Mouse (Mus musculus): ENCODE measurements at regions not wholly inside any gene's neighbourhood (a gene's known extent, or its start where the extent isn't known, plus 50 kb on each side); places are given as distances from the start of the nearest gene placed in this dataset.

DNA sequence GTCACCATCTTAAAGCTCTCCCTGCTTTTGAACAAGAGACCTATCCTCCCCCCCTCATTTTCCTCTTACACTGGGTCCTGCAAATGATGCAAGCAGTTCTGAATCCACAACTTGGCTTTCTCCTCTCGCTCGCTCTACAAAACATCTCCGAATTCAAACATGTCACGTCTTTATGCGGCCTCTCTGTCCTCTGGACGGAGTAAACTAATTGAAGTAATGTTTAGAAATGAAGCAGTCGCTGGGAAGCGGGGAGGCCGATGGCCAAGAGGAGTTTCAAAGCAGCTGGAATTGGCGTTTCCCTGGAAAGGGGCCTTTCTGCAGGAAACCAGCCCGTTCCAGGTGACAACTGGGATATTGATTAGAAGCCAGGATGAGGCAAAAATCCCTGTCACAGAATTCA is 446.8 kb downstream of the Ate1 start:
- DNase-seq (ENCODE audit: extremely low spot score) = no peak

DNA sequence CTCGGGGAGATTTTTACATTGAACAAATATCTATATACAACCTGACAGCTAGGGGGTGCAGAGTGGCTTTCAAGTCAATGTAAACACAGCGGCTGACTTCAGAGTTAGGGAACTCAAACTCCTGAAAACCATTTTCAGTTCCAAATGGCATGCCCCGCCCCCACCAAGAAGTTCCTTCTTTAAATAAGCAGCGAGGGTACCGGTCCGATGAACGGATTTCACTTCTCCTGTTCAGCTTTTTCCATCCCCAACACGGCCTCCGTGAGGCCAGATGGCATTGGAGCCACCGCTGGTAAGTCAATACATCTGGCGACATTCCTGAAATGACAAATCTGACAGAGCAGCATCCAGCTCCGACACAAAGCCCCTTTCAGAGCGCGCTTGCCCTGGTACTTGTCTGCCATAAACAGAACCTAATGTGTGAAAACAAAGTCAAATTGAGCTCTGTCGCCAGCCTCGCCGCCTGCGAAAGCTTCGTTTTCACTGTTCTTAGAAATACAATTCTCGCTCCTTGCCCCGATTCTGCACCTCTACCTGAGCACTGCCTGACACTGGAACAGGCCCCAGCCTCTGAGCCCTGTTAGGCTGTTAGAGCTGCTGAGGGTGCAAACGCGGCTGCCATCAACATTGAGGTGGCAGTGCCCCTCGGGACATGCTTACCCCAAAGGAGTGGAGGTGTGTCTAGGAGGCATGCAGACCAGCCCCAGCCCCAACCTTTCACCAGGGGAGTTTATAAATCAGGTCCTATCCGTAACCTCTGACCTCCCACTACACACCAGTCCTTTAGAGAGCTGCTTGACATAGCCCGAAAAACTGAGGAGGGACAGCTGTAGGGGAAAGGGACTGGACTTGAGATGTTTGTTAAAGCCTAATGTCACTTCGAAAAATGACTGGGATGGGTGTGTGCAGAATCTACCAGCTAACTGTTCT is 446.0 kb downstream of the Ate1 start:
- DNase-seq (ENCODE audit: extremely low spot score) = peak; percentile 62

DNA sequence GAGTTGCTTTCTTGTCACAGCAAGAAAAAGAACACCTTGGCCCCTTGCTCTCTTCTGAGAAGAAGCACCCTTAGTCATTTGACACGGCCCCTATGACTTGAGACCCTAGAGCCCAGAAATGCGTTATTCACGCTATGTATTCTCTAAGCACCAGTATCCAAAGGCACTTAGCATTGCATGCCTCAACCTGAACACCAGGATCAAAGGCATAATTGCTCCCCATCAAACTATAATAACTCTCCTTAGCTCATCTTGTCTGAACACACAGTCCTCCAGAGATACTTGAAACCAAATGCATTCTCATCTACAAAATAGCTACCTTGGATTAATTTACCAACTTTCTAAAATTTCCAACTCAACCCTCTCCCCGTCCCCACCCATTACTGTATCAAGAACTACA is 437.5 kb downstream of the Ate1 start:
- DNase-seq (ENCODE audit: extremely low spot score) = no peak

GRCm38 (mm10) chr7:130085706-130086105 is 434.5 kb downstream of the Ate1 start:
- DNase-seq (ENCODE audit: extremely low spot score) = no peak

GRCm38 (mm10) chr7:130089896-130090610 is 430.1 kb downstream of the Ate1 start:
- DNase-seq (ENCODE audit: extremely low spot score) = no peak

- no peak for DNase-seq (ENCODE audit: extremely low spot score)
Observed at GRCm38 (mm10) chr7:130091942-130092341, 428.2 kb downstream of the Ate1 start.

DNA sequence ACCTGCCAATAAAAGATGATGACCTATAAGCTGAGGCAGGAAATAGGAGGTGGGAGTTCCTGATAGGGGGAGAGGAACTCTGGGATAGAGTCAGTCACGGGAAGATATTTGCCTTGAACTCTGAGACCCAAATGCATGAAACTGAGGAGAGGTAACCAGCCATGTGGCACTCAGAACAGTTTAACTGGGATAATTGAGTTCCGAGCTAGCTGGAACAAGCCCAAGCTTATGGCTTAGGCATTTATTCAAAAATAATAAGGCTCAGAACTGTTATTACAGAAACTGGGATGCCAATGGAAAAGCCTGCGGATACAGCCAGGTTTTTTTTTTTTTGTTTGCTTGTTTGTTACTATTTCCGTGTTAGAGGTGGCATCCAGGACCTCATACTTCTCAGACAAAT is 425.0 kb downstream of the Ate1 start:
- no peak for DNase-seq (ENCODE audit: extremely low spot score)

DNA sequence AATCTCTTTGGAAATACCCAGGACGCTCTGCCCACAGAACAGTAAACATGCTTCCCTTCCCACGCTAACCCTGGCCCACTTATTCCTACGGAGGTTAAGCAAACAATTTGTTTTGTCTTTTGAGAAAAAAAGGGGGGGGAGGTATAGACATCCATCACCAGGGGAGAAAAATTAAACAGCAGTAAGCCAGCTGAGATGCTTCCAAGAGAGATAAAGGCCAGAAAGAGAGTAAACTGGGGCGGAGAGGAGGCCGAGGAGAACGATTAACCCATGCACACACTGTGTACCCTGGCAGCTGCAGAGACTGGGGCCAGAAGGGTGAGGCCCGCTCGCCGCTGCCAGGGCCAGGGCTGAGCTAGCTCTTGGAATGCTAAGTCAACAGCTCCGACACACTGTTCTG is 421.6 kb downstream of the Ate1 start:
- no peak for DNase-seq (ENCODE audit: extremely low spot score)

DNA sequence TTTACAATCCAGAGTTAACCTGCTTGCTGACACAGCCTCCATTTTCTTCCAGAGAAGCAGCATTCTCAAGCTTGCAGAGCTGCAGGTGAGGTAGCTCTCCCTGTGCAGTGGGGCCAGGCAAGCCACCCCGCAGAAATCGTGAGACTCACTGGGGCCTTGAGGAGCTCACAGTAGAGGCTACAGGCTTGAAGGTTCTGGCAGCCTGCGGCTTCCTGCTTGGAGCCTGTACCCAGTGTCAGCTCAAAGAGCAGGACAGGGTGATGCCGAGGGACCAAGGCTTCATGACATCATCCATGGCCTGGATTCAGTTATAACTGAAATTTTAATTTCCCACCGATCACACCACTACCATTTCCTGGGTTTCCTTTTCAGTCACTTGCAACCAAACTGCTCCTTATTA is 417.5 kb downstream of the Ate1 start:
- DNase-seq (ENCODE audit: extremely low spot score) = no peak

- no peak for DNase-seq (ENCODE audit: extremely low spot score)
Observed at GRCm38 (mm10) chr7:130106961-130107360, 413.2 kb downstream of the Ate1 start.

DNA sequence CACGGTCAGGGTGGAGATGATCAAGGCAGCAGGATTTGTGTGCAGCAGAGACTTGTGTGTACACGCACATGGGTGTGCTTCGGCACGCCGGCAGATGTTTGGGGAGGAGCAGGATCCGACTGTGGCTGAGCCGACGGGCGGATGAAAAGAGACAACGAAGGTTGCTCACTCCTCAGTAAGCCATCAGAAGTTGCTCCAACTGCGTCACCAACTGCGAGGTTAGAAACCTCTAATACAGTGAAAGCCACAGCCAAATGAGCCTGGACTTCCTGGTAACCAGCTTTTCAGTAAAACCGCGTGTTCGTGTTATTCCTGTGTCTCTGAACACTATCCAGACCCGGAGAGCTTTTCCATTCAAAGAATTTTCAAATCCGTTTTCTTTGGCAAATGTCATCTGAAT is 411.8 kb downstream of the Ate1 start:
- no peak for DNase-seq (ENCODE audit: extremely low spot score)
